Mouse (Mus musculus): ENCODE results near the gene Ntng1.

DNA sequence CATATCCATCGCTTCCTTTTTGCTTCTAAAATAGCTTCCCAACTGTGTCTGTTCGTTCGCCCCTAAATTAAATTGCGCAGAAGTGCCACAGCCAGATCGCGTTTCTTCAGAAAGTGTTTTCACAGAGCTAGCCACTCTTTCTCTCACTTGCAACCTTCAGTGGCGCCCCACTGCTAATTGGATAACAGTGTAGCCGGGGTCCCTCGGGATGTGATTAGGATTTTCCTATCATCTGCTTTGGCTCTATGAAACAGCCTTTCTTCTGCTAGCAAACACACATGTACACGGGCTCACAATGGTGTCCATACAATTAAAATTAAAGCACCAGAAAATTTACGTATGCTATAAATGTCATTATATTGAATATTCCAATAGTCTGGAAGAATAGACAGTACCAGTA is 346.5 kb downstream of the Ntng1 start:
- TF ChIP-seq POLR2A (IDR thresholded peaks at IDR 0.05; ENCODE audit: low read depth, low read length) (no peak), CTCF (conservative IDR thresholded peaks at IDR 0.05; ENCODE audit: insufficient read depth, insufficient read length, low read depth, low read length) (no peak)

Measured in kidney, adult 2 months (tissue).